In the genomic region with DNA sequence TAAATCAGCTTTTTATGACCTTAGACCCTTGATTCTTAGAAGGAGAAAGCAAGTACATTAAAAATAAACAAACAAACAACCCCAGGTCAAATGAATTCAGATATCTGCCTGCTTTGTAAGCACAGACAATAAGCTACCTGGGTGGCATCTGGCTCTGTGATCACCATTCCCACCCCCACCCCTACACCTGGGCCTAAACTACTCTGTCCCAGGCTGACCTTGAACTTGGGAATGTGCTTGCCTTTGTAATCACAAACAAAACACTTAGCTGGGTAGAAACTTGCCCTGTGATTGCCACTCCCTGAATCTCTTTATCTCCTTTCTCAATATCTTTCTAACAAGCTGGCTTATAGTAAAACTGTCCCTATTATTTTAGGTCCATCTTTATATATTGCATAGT, we compare ENCODE assay signal across 19 mouse cellular contexts.
"Had no signal": no experiment of that assay in that cellular context is flagged by ENCODE, and none has a peak within 500 bp of the region (broad histone marks: within the 10 kb centered on the region; RNA-seq: fewer than 3 reads in every experiment).

No protein-coding gene starts in this region.

- H3K4me2 ChIP-seq: lung, embryonic 14.5 days; midbrain, embryonic 12.5 days; neural tube, embryonic 13.5 days; neural tube, embryonic 15.5 days had no signal

- ATAC-seq: midbrain, embryonic 16.5 days had no signal

- H3K9me3 ChIP-seq: midbrain, embryonic 10.5 days; midbrain, embryonic 12.5 days; neural tube, embryonic 13.5 days; neural tube, embryonic 15.5 days had no signal

- H3K27ac ChIP-seq: midbrain, embryonic 10.5 days; midbrain, embryonic 12.5 days; neural tube, embryonic 13.5 days; neural tube, embryonic 15.5 days had no signal

- DNase-seq: lung, adult 18-20 months; lung, postnatal 10 days; lung, postnatal 4 days; midbrain, embryonic 14.5 days; retina, postnatal 1 day; right cerebral cortex, adult 18-20 months; right cerebral cortex, postnatal 25 days; right cerebral cortex, postnatal 4 days; spleen, adult 18-20 months; thymus, adult 18-20 months; thymus, postnatal 14 days; thymus, postnatal 36 days had no signal

- H3K4me3 ChIP-seq: midbrain, embryonic 10.5 days; midbrain, embryonic 12.5 days; myocyte; neural tube, embryonic 13.5 days; neural tube, embryonic 15.5 days had no signal

- H3K4me1 ChIP-seq: midbrain, embryonic 10.5 days; midbrain, embryonic 12.5 days; neural tube, embryonic 13.5 days; neural tube, embryonic 15.5 days had no signal

- H3K27me3 ChIP-seq: midbrain, embryonic 12.5 days; neural tube, embryonic 13.5 days; neural tube, embryonic 15.5 days had no signal

- H3K9ac ChIP-seq: lung, embryonic 14.5 days; midbrain, embryonic 12.5 days; neural tube, embryonic 13.5 days; neural tube, embryonic 15.5 days had no signal

- H3K36me3 ChIP-seq: midbrain, embryonic 10.5 days; midbrain, embryonic 12.5 days; neural tube, embryonic 13.5 days; neural tube, embryonic 15.5 days had no signal
